Mouse (Mus musculus): ENCODE results near the gene Map2k6. TPM values are rescaled to one million over a fixed set of nuclear protein-coding genes. Genes with fewer than 3 reads are reported as not detected.

Map2k6 gene
- polyA plus RNA-seq, 1 experiment from 2014 or later, result 25.9 TPM

GRCm38 (mm10) chr11:110438700-110439296 lies 39.9 kb downstream of the Map2k6 start:
- Histone ChIP-seq H3K36me3 (no peaks in the 10 kb centered on the region), H3K27me3 (replicated peaks) (no peaks in the 10 kb centered on the region), H3K27ac (no peak overlapping the region), H3K9me3 (no peaks in the 10 kb centered on the region), H3K9ac (no peak overlapping the region), H3K4me2 (replicated peaks) (no peak overlapping the region), H3K4me1 (peaks cover 13% of the 10 kb centered on the region; the same call in 1 of the 2 replicates), H3K4me3 (no peak overlapping the region)
- WGBS, result 39% methylated on average over 4 of the region's 4 CpGs
- no peak for ATAC-seq (ENCODE audit: low FRiP score, low read depth)

- Histone ChIP-seq H3K4me1 (peaks cover 13% of the 10 kb centered on the region; the same call in 1 of the 2 replicates), H3K9me3 (no peaks in the 10 kb centered on the region), H3K9ac (no peak overlapping the region), H3K4me3 (no peak overlapping the region), H3K27ac (no peak overlapping the region), H3K27me3 (replicated peaks) (no peaks in the 10 kb centered on the region), H3K36me3 (no peaks in the 10 kb centered on the region), H3K4me2 (replicated peaks) (no peak overlapping the region)
- 51% methylated on average over 7 of the region's 7 CpGs for WGBS
- ATAC-seq (ENCODE audit: low FRiP score, low read depth), result no peak
Observed at GRCm38 (mm10) chr11:110439354-110439753, 40.4 kb downstream of the Map2k6 start.

- Histone ChIP-seq H3K4me1 (peaks cover 20% of the 10 kb centered on the region), H3K36me3 (no peaks in the 10 kb centered on the region), H3K9me3 (no peaks in the 10 kb centered on the region), H3K27ac (no peak overlapping the region), H3K27me3 (replicated peaks) (peaks cover 15% of the 10 kb centered on the region; the same call in 1 of the 2 replicates), H3K4me2 (replicated peaks) (no peak overlapping the region), H3K4me3 (no peak overlapping the region), H3K9ac (no peak overlapping the region)
- WGBS, result 81% methylated on average over 6 of the region's 6 CpGs
- ATAC-seq (ENCODE audit: low FRiP score, low read depth), result no peak
Observed at GRCm38 (mm10) chr11:110444576-110444975, 45.7 kb downstream of the Map2k6 start.

GRCm38 (mm10) chr11:110448131-110448725 lies 49.3 kb downstream of the Map2k6 start:
- H3K9me3 ChIP-seq, result no peaks in the 10 kb centered on the region
- 3% methylated on average over 7 of the region's 7 CpGs for WGBS
- ATAC-seq (ENCODE audit: low FRiP score, low read depth), result peak; percentile 26; the same call in 1 of the 2 replicates
- peaks cover 16% of the 10 kb centered on the region; the same call in 1 of the 2 replicates for H3K27me3 ChIP-seq (replicated peaks)
- no peak overlapping the region for H3K4me3 ChIP-seq
- peaks cover 32% of the 10 kb centered on the region for H3K4me1 ChIP-seq
- H3K4me2 ChIP-seq (replicated peaks), result peak overlapping the region; percentile 54
- no peak overlapping the region for H3K9ac ChIP-seq
- H3K27ac ChIP-seq, result no peak overlapping the region
- H3K36me3 ChIP-seq, result no peaks in the 10 kb centered on the region

GRCm38 (mm10) chr11:110448726-110449161 lies 49.8 kb downstream of the Map2k6 start:
- Histone ChIP-seq H3K9ac (0 out of 2 replicates have a peak overlapping the region, but pooled peaks have one; percentile 14), H3K4me2 (replicated peaks) (peak overlapping the region; percentile 54), H3K36me3 (no peaks in the 10 kb centered on the region), H3K27me3 (replicated peaks) (peaks cover 19% of the 10 kb centered on the region; the same call in 1 of the 2 replicates), H3K9me3 (no peaks in the 10 kb centered on the region), H3K4me3 (no peak overlapping the region), H3K4me1 (peaks cover 32% of the 10 kb centered on the region), H3K27ac (no peak overlapping the region)
- ATAC-seq (ENCODE audit: low FRiP score, low read depth), result peak; percentile 45; the same call in 1 of the 2 replicates
- WGBS, result under 1% methylated on average over 12 of the region's 12 CpGs

- 0 out of 2 replicates have a peak, but pooled peaks have one; percentile 10 for ATAC-seq (ENCODE audit: low FRiP score, low read depth)
- no peak overlapping the region for H3K4me3 ChIP-seq
- no peak overlapping the region for H3K27ac ChIP-seq
- no peaks in the 10 kb centered on the region for H3K36me3 ChIP-seq
- H3K9me3 ChIP-seq, result no peaks in the 10 kb centered on the region
- H3K9ac ChIP-seq, result 0 out of 2 replicates have a peak overlapping the region, but pooled peaks have one; percentile 14
- WGBS, result 10% methylated on average over 11 of the region's 11 CpGs
- peaks cover 32% of the 10 kb centered on the region for H3K4me1 ChIP-seq
- H3K4me2 ChIP-seq (replicated peaks), result peak overlapping the region; percentile 54
- peaks cover 19% of the 10 kb centered on the region; the same call in 1 of the 2 replicates for H3K27me3 ChIP-seq (replicated peaks)
Observed at GRCm38 (mm10) chr11:110449183-110449582, 50.3 kb downstream of the Map2k6 start.

- H3K9me3 ChIP-seq, result no peaks in the 10 kb centered on the region
- H3K4me3 ChIP-seq, result no peak overlapping the region
- peaks cover 32% of the 10 kb centered on the region for H3K4me1 ChIP-seq
- ATAC-seq (ENCODE audit: low FRiP score, low read depth), result no peak
- no peaks in the 10 kb centered on the region for H3K36me3 ChIP-seq
- no peak overlapping the region for H3K27ac ChIP-seq
- peaks cover 17% of the 10 kb centered on the region; the same call in 1 of the 2 replicates for H3K27me3 ChIP-seq (replicated peaks)
- no peak overlapping the region for H3K4me2 ChIP-seq (replicated peaks)
- no peak overlapping the region for H3K9ac ChIP-seq
- WGBS, result 55% methylated on average over 15 of the region's 15 CpGs
Observed at GRCm38 (mm10) chr11:110450091-110450757, 51.3 kb downstream of the Map2k6 start.

GRCm38 (mm10) chr11:110450758-110451121 lies 51.8 kb downstream of the Map2k6 start:
- no peak overlapping the region for H3K4me3 ChIP-seq
- no peaks in the 10 kb centered on the region for H3K9me3 ChIP-seq
- no peak for ATAC-seq (ENCODE audit: low FRiP score, low read depth)
- no peak overlapping the region for H3K27ac ChIP-seq
- no peaks in the 10 kb centered on the region for H3K36me3 ChIP-seq
- H3K9ac ChIP-seq, result no peak overlapping the region
- H3K4me2 ChIP-seq (replicated peaks), result no peak overlapping the region
- 86% methylated on average over 4 of the region's 4 CpGs for WGBS
- H3K27me3 ChIP-seq (replicated peaks), result peaks cover 17% of the 10 kb centered on the region; the same call in 1 of the 2 replicates
- peaks cover 33% of the 10 kb centered on the region for H3K4me1 ChIP-seq

- 85% methylated on average over 7 of the region's 7 CpGs for WGBS
- no peak overlapping the region for H3K4me3 ChIP-seq
- no peaks in the 10 kb centered on the region for H3K9me3 ChIP-seq
- no peaks in the 10 kb centered on the region for H3K36me3 ChIP-seq
- no peak overlapping the region for H3K9ac ChIP-seq
- ATAC-seq (ENCODE audit: low FRiP score, low read depth), result no peak
- 0 out of 2 replicates have a peak, but pooled peaks cover 14% of the 10 kb centered on the region for H3K27me3 ChIP-seq (replicated peaks)
- H3K4me2 ChIP-seq (replicated peaks), result no peak overlapping the region
- H3K27ac ChIP-seq, result no peak overlapping the region
- H3K4me1 ChIP-seq, result peaks cover 37% of the 10 kb centered on the region
Observed at GRCm38 (mm10) chr11:110451590-110451989, 52.7 kb downstream of the Map2k6 start.

GRCm38 (mm10) chr11:110453445-110454154 lies 54.7 kb downstream of the Map2k6 start:
- 90% methylated on average over 5 of the region's 5 CpGs for WGBS
- Histone ChIP-seq H3K9ac (no peak overlapping the region), H3K36me3 (no peaks in the 10 kb centered on the region), H3K9me3 (no peaks in the 10 kb centered on the region), H3K27me3 (replicated peaks) (0 out of 2 replicates have a peak, but pooled peaks cover 5% of the 10 kb centered on the region), H3K4me3 (no peak overlapping the region), H3K27ac (no peak overlapping the region), H3K4me2 (replicated peaks) (no peak overlapping the region), H3K4me1 (peaks cover 26% of the 10 kb centered on the region)
- no peak for ATAC-seq (ENCODE audit: low FRiP score, low read depth)

GRCm38 (mm10) chr11:110457441-110457912 lies 58.6 kb downstream of the Map2k6 start:
- H3K4me2 ChIP-seq (replicated peaks), result no peak overlapping the region
- H3K27ac ChIP-seq, result no peak overlapping the region
- H3K27me3 ChIP-seq (replicated peaks), result 0 out of 2 replicates have a peak, but pooled peaks cover 5% of the 10 kb centered on the region
- ATAC-seq (ENCODE audit: low FRiP score, low read depth), result no peak
- no peaks in the 10 kb centered on the region for H3K36me3 ChIP-seq
- H3K9me3 ChIP-seq, result no peaks in the 10 kb centered on the region
- WGBS, result 82% methylated on average over 7 of the region's 7 CpGs
- H3K4me1 ChIP-seq, result peaks cover 24% of the 10 kb centered on the region
- no peak overlapping the region for H3K9ac ChIP-seq
- no peak overlapping the region for H3K4me3 ChIP-seq
